Mouse (Mus musculus): ENCODE data around the gene 3110009E18Rik. TPM values are rescaled to one million over a fixed set of nuclear protein-coding genes. Genes with fewer than 3 reads are reported as not detected.
"Not testable (repeated sequence)": the region's sequence is repeated elsewhere in the genome, so short reads cannot be mapped to it uniquely, and the experiment has no call there.

The 3110009E18Rik gene
- polyA plus RNA-seq, 1 experiment from 2014 or later = 14.4 TPM

- 65% methylated on average over 3 of the region's 3 CpGs for WGBS
- peaks cover 16% of the 10 kb centered on the region for H3K4me1 ChIP-seq
- no peak for ATAC-seq (ENCODE audit: borderline replicate concordance, extremely low read depth, low FRiP score, low TSS enrichment)
- no peak overlapping the region for H3K4me2 ChIP-seq
- no peaks in the 10 kb centered on the region for H3K9me3 ChIP-seq
- H3K4me3 ChIP-seq = no peak overlapping the region
- H3K9ac ChIP-seq = no peak overlapping the region
- no peaks in the 10 kb centered on the region for H3K36me3 ChIP-seq
- no peak overlapping the region for H3K27ac ChIP-seq
- no peaks in the 10 kb centered on the region for H3K27me3 ChIP-seq
Measured at GRCm38 (mm10) chr1:120085696-120086095, 35.3 kb upstream of the 3110009E18Rik start.

DNA sequence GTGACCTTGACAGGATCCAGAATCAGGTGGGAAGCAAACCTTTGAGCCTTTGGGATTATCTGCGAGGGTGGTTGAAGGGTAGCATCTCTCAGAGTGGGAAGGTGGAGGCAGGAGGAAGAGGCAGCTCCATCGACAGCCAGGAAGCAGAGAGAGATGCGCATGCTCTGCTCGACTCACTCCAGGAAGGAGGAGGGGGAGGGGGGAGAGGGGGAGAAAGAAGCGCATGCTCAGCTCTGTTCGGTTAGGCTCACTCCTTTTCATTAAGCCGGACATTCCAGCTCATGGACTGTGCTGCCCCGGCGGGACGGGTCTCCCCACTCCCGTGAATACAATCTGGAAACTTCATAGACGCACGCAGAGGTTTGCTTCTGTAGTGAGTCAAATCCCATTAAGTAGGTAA lies 34.3 kb upstream of the 3110009E18Rik start:
- WGBS = 59% methylated on average over 13 of the region's 13 CpGs
- peaks cover 16% of the 10 kb centered on the region for H3K4me1 ChIP-seq

DNA sequence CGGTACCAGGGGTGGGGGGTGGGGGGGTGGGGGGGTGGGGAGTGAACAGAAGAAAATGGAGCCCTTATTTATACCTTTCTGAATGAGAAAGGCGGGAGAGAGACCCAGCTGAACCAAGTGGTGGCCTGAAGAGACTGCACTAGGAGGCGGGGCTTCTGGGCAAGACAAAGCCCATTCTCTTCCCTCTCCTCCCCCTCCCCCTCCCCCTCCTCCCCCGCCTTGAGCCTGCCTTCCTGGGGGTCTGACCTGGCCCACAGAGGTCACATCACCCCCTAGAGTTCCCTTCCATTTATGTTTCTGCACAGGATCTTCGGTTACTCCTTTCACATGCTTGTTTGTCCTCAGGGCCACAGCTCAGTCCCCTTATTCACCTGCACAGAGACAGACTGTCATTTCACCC lies 31.8 kb upstream of the 3110009E18Rik start:
- no peak overlapping the region for H3K9ac ChIP-seq

More for the DNA sequence above, 34.3 kb upstream of the 3110009E18Rik start:
- ATAC-seq (ENCODE audit: borderline replicate concordance, extremely low read depth, low FRiP score, low TSS enrichment) = no peak
- H3K36me3 ChIP-seq = no peaks in the 10 kb centered on the region
- no peak overlapping the region for H3K9ac ChIP-seq
- H3K4me3 ChIP-seq = no peak overlapping the region
- no peak overlapping the region for H3K27ac ChIP-seq
- H3K27me3 ChIP-seq = no peaks in the 10 kb centered on the region
- no peak overlapping the region for H3K4me2 ChIP-seq
- no peaks in the 10 kb centered on the region for H3K9me3 ChIP-seq

GRCm38 (mm10) chr1:120090880-120091570 lies 30.0 kb upstream of the 3110009E18Rik start:
- Histone ChIP-seq H3K9me3 (no peaks in the 10 kb centered on the region), H3K36me3 (no peaks in the 10 kb centered on the region), H3K4me3 (no peak overlapping the region), H3K4me1 (no peaks in the 10 kb centered on the region), H3K27me3 (no peaks in the 10 kb centered on the region), H3K27ac (no peak overlapping the region), H3K4me2 (no peak overlapping the region), H3K9ac (no peak overlapping the region)
- no peak for ATAC-seq (ENCODE audit: borderline replicate concordance, extremely low read depth, low FRiP score, low TSS enrichment)
- WGBS = 80% methylated on average over 8 of the region's 8 CpGs

More for the DNA sequence above, 31.8 kb upstream of the 3110009E18Rik start:
- 18% methylated on average over 5 of the region's 5 CpGs for WGBS
- Histone ChIP-seq H3K4me3 (no peak overlapping the region), H3K4me1 (peaks cover 1% of the 10 kb centered on the region; the same call in 1 of the 2 replicates), H3K27me3 (no peaks in the 10 kb centered on the region), H3K27ac (no peak overlapping the region), H3K36me3 (no peaks in the 10 kb centered on the region), H3K4me2 (no peak overlapping the region), H3K9me3 (no peaks in the 10 kb centered on the region)
- ATAC-seq (ENCODE audit: borderline replicate concordance, extremely low read depth, low FRiP score, low TSS enrichment) = no peak

DNA sequence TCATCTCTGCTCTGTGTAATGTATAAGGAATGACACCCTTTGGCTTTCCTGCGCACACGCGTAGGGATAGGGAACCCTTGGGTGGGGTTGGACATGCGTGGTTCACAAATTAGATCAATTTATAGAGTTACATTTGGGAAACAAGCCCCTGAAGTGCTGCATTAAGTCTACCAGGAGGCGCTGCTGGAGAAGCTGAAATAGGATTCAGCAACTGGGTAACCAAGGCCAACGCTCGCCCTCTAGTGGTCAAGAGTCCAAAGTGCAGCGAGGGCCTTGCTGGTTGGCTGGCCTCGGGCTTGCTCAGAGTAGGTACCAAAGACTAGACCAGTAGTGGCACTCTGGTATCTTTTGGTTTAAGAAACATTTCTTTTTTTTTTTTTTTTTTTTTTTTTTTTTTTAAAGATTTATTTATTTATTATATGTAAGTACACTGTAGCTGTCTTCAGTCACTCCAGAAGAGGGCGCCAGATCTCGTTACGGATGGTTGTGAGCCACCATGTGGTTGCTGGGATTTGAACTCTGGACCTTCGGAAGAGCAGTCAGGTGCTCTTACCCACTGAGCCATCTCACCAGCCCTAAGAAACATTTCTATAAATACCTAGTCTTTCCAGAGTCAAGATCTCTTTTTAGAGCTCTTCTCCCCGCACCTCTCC lies 27.4 kb upstream of the 3110009E18Rik start:
- WGBS = 55% methylated on average over 12 of the region's 14 CpGs
- not testable (repeated sequence) for H3K27me3 ChIP-seq, H3K4me2 ChIP-seq, H3K9me3 ChIP-seq, H3K9ac ChIP-seq, H3K36me3 ChIP-seq, H3K4me3 ChIP-seq, H3K4me1 ChIP-seq, H3K27ac ChIP-seq
- ATAC-seq (ENCODE audit: borderline replicate concordance, extremely low read depth, low FRiP score, low TSS enrichment) = peak; percentile 45; the same call in 1 of the 2 replicates

GRCm38 (mm10) chr1:120094920-120095319 lies 26.1 kb upstream of the 3110009E18Rik start:
- ATAC-seq (ENCODE audit: borderline replicate concordance, extremely low read depth, low FRiP score, low TSS enrichment) = no peak
- Histone ChIP-seq H3K4me3 (no peak overlapping the region), H3K9ac (no peak overlapping the region), H3K4me2 (no peak overlapping the region), H3K4me1 (no peaks in the 10 kb centered on the region), H3K27ac (no peak overlapping the region), H3K9me3 (no peaks in the 10 kb centered on the region), H3K27me3 (no peaks in the 10 kb centered on the region), H3K36me3 (no peaks in the 10 kb centered on the region)
- WGBS = 59% methylated on average over 3 of the region's 3 CpGs

- Histone ChIP-seq H3K9me3 (no peaks in the 10 kb centered on the region), H3K4me1 (no peaks in the 10 kb centered on the region), H3K4me3 (no peak overlapping the region), H3K9ac (no peak overlapping the region), H3K27me3 (peaks cover 9% of the 10 kb centered on the region; the same call in 1 of the 2 replicates), H3K27ac (no peak overlapping the region), H3K36me3 (no peaks in the 10 kb centered on the region), H3K4me2 (no peak overlapping the region)
- no peak for ATAC-seq (ENCODE audit: borderline replicate concordance, extremely low read depth, low FRiP score, low TSS enrichment)
- 13% methylated on average over 7 of the region's 7 CpGs for WGBS
Measured at GRCm38 (mm10) chr1:120098327-120098726, 22.7 kb upstream of the 3110009E18Rik start.

- Histone ChIP-seq H3K36me3 (no peaks in the 10 kb centered on the region), H3K27me3 (peaks cover 16% of the 10 kb centered on the region; the same call in 1 of the 2 replicates), H3K4me3 (no peak overlapping the region), H3K9me3 (no peaks in the 10 kb centered on the region), H3K9ac (no peak overlapping the region), H3K4me1 (no peaks in the 10 kb centered on the region), H3K4me2 (no peak overlapping the region), H3K27ac (no peak overlapping the region)
- ATAC-seq (ENCODE audit: borderline replicate concordance, extremely low read depth, low FRiP score, low TSS enrichment) = no peak
- WGBS = 48% methylated on average over 6 of the region's 6 CpGs
Measured at GRCm38 (mm10) chr1:120099483-120099882, 21.5 kb upstream of the 3110009E18Rik start.

- Histone ChIP-seq H3K27ac (no peak overlapping the region), H3K4me1 (peaks cover 5% of the 10 kb centered on the region), H3K36me3 (no peaks in the 10 kb centered on the region), H3K4me2 (no peak overlapping the region), H3K9me3 (no peaks in the 10 kb centered on the region), H3K9ac (no peak overlapping the region), H3K27me3 (peaks cover 16% of the 10 kb centered on the region; the same call in 1 of the 2 replicates), H3K4me3 (no peak overlapping the region)
- WGBS = 76% methylated on average over 8 of the region's 8 CpGs
- ATAC-seq (ENCODE audit: borderline replicate concordance, extremely low read depth, low FRiP score, low TSS enrichment) = no peak
Measured at GRCm38 (mm10) chr1:120100456-120101226, 20.3 kb upstream of the 3110009E18Rik start.

GRCm38 (mm10) chr1:120101227-120101609 lies 19.8 kb upstream of the 3110009E18Rik start:
- Histone ChIP-seq H3K9me3 (no peaks in the 10 kb centered on the region), H3K4me1 (peaks cover 5% of the 10 kb centered on the region), H3K4me3 (no peak overlapping the region), H3K27ac (no peak overlapping the region), H3K36me3 (no peaks in the 10 kb centered on the region), H3K9ac (no peak overlapping the region), H3K27me3 (peaks cover 16% of the 10 kb centered on the region; the same call in 1 of the 2 replicates), H3K4me2 (no peak overlapping the region)
- ATAC-seq (ENCODE audit: borderline replicate concordance, extremely low read depth, low FRiP score, low TSS enrichment) = no peak
- WGBS = 76% methylated on average over 3 of the region's 3 CpGs

- WGBS = 29% methylated on average over 5 of the region's 5 CpGs
Measured at GRCm38 (mm10) chr1:120105556-120105959, 15.4 kb upstream of the 3110009E18Rik start.

More at GRCm38 (mm10) chr1:120105556-120105959, 15.4 kb upstream of the 3110009E18Rik start:
- Histone ChIP-seq H3K36me3 (no peaks in the 10 kb centered on the region), H3K27ac (no peak overlapping the region), H3K4me1 (peaks cover 5% of the 10 kb centered on the region), H3K9ac (no peak overlapping the region), H3K4me3 (no peak overlapping the region), H3K27me3 (peaks cover 16% of the 10 kb centered on the region; the same call in 1 of the 2 replicates), H3K4me2 (no peak overlapping the region), H3K9me3 (no peaks in the 10 kb centered on the region)
- peak; percentile 82 for ATAC-seq (ENCODE audit: borderline replicate concordance, extremely low read depth, low FRiP score, low TSS enrichment)

Measured in lung, embryonic 15.5 days (tissue).